Mouse (Mus musculus): ENCODE measurements at regions not wholly inside any gene's neighbourhood (a gene's known extent, or its start where the extent isn't known, plus 50 kb on each side); places are given as distances from the start of the nearest gene placed in this dataset.

GRCm38 (mm10) chr9:47077416-47077815 lies 78.9 kb downstream of the Gm4791 start:
- no peak for ATAC-seq (ENCODE audit: insufficient read depth)

GRCm38 (mm10) chr9:47077945-47078344 lies 79.4 kb downstream of the Gm4791 start:
- WGBS (ENCODE audit: insufficient replicate concordance) = 54% methylated on average over 3 of the region's 3 CpGs
- ATAC-seq (ENCODE audit: insufficient read depth) = no peak

More at GRCm38 (mm10) chr9:47077416-47077815, 78.9 kb downstream of the Gm4791 start:
- H3K9ac ChIP-seq (replicated peaks) = no peak overlapping the region
- no peak overlapping the region for H3K27ac ChIP-seq
- TF ChIP-seq CTCF (IDR thresholded peaks at IDR 0.05; ENCODE audit: low read depth) = no peak
- TF ChIP-seq EP300 (IDR thresholded peaks at IDR 0.05; ENCODE audit: low read depth) = no peak
- H3K27me3 ChIP-seq (ENCODE audit: control insufficient read depth, insufficient read depth, low read length) = no peaks in the 10 kb centered on the region
- no peaks in the 10 kb centered on the region for H3K36me3 ChIP-seq (replicated peaks; ENCODE audit: control insufficient read depth, insufficient read depth, low read depth)
- DNase-seq (ENCODE audit: low read depth in 3 of 3, low spot score in 3 of 3) = no peak
- no peaks in the 10 kb centered on the region for H3K9me3 ChIP-seq (ENCODE audit: control insufficient read depth, low read length)
- WGBS (ENCODE audit: insufficient replicate concordance) = 31% methylated on average over 2 of the region's 2 CpGs
- no peak overlapping the region for H3K4me3 ChIP-seq (ENCODE audit: insufficient read depth in 1 of 2, low read depth in 2 of 2, low read length in 2 of 2)
- H3K4me1 ChIP-seq (replicated peaks; ENCODE audit: control insufficient read depth in 2 of 2, insufficient read depth in 2 of 2, low read length in 1 of 2) = no peaks in the 10 kb centered on the region
- no peak overlapping the region for H3K4me2 ChIP-seq (ENCODE audit: low read depth)

GRCm38 (mm10) chr9:47081407-47081806 lies 82.9 kb downstream of the Gm4791 start:
- WGBS (ENCODE audit: insufficient replicate concordance) = 73% methylated on average over 6 of the region's 6 CpGs
- Histone ChIP-seq H3K36me3 (replicated peaks; ENCODE audit: control insufficient read depth, insufficient read depth, low read depth) (no peaks in the 10 kb centered on the region), H3K27me3 (ENCODE audit: control insufficient read depth, insufficient read depth, low read length) (no peaks in the 10 kb centered on the region), H3K4me3 (ENCODE audit: insufficient read depth in 1 of 2, low read depth in 2 of 2, low read length in 2 of 2) (no peak overlapping the region), H3K4me2 (ENCODE audit: low read depth) (no peak overlapping the region), H3K27ac (no peak overlapping the region), H3K9ac (replicated peaks) (no peak overlapping the region), H3K9me3 (ENCODE audit: control insufficient read depth, low read length) (no peaks in the 10 kb centered on the region), H3K4me1 (replicated peaks; ENCODE audit: control insufficient read depth in 2 of 2, insufficient read depth in 2 of 2, low read length in 1 of 2) (no peaks in the 10 kb centered on the region)
- TF ChIP-seq EP300 (IDR thresholded peaks at IDR 0.05; ENCODE audit: low read depth) = no peak
- no peak for TF ChIP-seq CTCF (IDR thresholded peaks at IDR 0.05; ENCODE audit: low read depth)
- ATAC-seq (ENCODE audit: insufficient read depth) = no peak
- DNase-seq (ENCODE audit: low read depth in 3 of 3, low spot score in 3 of 3) = no peak

More at GRCm38 (mm10) chr9:47077945-47078344, 79.4 kb downstream of the Gm4791 start:
- no peaks in the 10 kb centered on the region for H3K9me3 ChIP-seq (ENCODE audit: control insufficient read depth, low read length)
- H3K4me2 ChIP-seq (ENCODE audit: low read depth) = no peak overlapping the region
- H3K4me3 ChIP-seq (ENCODE audit: insufficient read depth in 1 of 2, low read depth in 2 of 2, low read length in 2 of 2) = no peak overlapping the region
- H3K27ac ChIP-seq = no peak overlapping the region
- no peaks in the 10 kb centered on the region for H3K4me1 ChIP-seq (replicated peaks; ENCODE audit: control insufficient read depth in 2 of 2, insufficient read depth in 2 of 2, low read length in 1 of 2)
- no peaks in the 10 kb centered on the region for H3K36me3 ChIP-seq (replicated peaks; ENCODE audit: control insufficient read depth, insufficient read depth, low read depth)
- no peak for DNase-seq (ENCODE audit: low read depth in 3 of 3, low spot score in 3 of 3)
- TF ChIP-seq CTCF (IDR thresholded peaks at IDR 0.05; ENCODE audit: low read depth) (no peak), EP300 (IDR thresholded peaks at IDR 0.05; ENCODE audit: low read depth) (no peak)
- no peaks in the 10 kb centered on the region for H3K27me3 ChIP-seq (ENCODE audit: control insufficient read depth, insufficient read depth, low read length)
- no peak overlapping the region for H3K9ac ChIP-seq (replicated peaks)

- H3K4me2 ChIP-seq (ENCODE audit: low read depth) = no peak overlapping the region
- no peaks in the 10 kb centered on the region for H3K36me3 ChIP-seq (replicated peaks; ENCODE audit: control insufficient read depth, insufficient read depth, low read depth)
- H3K4me3 ChIP-seq (ENCODE audit: insufficient read depth in 1 of 2, low read depth in 2 of 2, low read length in 2 of 2) = no peak overlapping the region
- no peak overlapping the region for H3K9ac ChIP-seq (replicated peaks)
- 70% methylated on average over 10 of the region's 10 CpGs for WGBS (ENCODE audit: insufficient replicate concordance)
- H3K9me3 ChIP-seq (ENCODE audit: control insufficient read depth, low read length) = no peaks in the 10 kb centered on the region
- no peak for DNase-seq (ENCODE audit: low read depth in 3 of 3, low spot score in 3 of 3)
- ATAC-seq (ENCODE audit: insufficient read depth) = no peak
- no peaks in the 10 kb centered on the region for H3K27me3 ChIP-seq (ENCODE audit: control insufficient read depth, insufficient read depth, low read length)
- H3K27ac ChIP-seq = no peak overlapping the region
- no peaks in the 10 kb centered on the region for H3K4me1 ChIP-seq (replicated peaks; ENCODE audit: control insufficient read depth in 2 of 2, insufficient read depth in 2 of 2, low read length in 1 of 2)
- no peak for TF ChIP-seq CTCF (IDR thresholded peaks at IDR 0.05; ENCODE audit: low read depth)
- no peak for TF ChIP-seq EP300 (IDR thresholded peaks at IDR 0.05; ENCODE audit: low read depth)
Observed at GRCm38 (mm10) chr9:47091796-47092195, 93.3 kb downstream of the Gm4791 start.

GRCm38 (mm10) chr9:47095656-47096055 lies 97.1 kb downstream of the Gm4791 start:
- ATAC-seq (ENCODE audit: insufficient read depth) = no peak
- DNase-seq (ENCODE audit: low read depth in 3 of 3, low spot score in 3 of 3) = no peak
- no peak overlapping the region for H3K9ac ChIP-seq (replicated peaks)
- TF ChIP-seq CTCF (IDR thresholded peaks at IDR 0.05; ENCODE audit: low read depth) = no peak
- TF ChIP-seq EP300 (IDR thresholded peaks at IDR 0.05; ENCODE audit: low read depth) = no peak
- no peaks in the 10 kb centered on the region for H3K27me3 ChIP-seq (ENCODE audit: control insufficient read depth, insufficient read depth, low read length)
- H3K4me3 ChIP-seq (ENCODE audit: insufficient read depth in 1 of 2, low read depth in 2 of 2, low read length in 2 of 2) = no peak overlapping the region
- H3K4me2 ChIP-seq (ENCODE audit: low read depth) = no peak overlapping the region
- no peaks in the 10 kb centered on the region for H3K36me3 ChIP-seq (replicated peaks; ENCODE audit: control insufficient read depth, insufficient read depth, low read depth)
- WGBS (ENCODE audit: insufficient replicate concordance) = 65% methylated on average over 4 of the region's 4 CpGs
- no peak overlapping the region for H3K27ac ChIP-seq
- no peaks in the 10 kb centered on the region for H3K9me3 ChIP-seq (ENCODE audit: control insufficient read depth, low read length)
- H3K4me1 ChIP-seq (replicated peaks; ENCODE audit: control insufficient read depth in 2 of 2, insufficient read depth in 2 of 2, low read length in 1 of 2) = no peaks in the 10 kb centered on the region
